Mouse (Mus musculus) thymus, postnatal 14 days (tissue): Measurements from ENCODE around the gene Myh14.
A peak's percentile ranks its signal among the peaks of the same experiment; 100 is the strongest.

Experiments used
- DNase-seq: peaks from one replicate; pipeline ENCODE4 v3.0.0; 2021

Gene Myh14

DNA sequence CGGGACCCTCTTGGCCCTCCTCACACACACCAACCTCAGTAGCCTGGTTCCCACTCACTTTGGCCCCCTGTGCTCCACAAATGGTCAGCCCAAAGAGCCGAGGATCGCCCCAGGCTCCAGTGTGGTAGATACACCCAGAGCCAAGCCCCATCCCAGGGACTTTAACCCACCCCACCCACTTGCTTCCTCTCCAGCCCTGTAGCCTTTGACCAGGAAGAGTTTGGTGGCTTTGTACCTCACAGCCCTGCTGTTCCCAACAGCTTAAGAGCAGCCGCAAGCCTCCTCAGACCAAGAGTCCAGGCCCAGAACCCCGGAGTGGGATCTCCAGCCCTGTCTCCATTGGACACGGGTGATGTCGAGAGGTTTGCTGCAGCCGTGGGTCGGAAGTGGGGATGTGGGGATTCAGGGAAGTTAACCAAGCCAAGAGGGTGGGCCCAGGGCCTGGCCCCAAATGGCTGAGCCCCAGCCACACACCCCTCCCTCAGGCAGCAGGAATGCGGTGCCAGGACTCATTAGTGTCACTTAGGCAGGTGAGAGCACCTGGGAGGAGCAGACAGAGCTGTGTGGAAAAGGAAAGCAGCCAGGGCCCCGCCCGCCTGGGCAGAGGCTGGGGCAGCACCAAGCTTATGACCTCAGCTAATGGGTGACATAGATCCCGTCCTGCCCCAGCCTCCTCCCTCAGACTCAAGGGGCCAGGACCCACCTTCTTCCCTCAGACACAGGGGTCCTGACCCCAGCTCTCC, 2.5 kb downstream of the Myh14 start:
- DNase-seq = no peak

DNA sequence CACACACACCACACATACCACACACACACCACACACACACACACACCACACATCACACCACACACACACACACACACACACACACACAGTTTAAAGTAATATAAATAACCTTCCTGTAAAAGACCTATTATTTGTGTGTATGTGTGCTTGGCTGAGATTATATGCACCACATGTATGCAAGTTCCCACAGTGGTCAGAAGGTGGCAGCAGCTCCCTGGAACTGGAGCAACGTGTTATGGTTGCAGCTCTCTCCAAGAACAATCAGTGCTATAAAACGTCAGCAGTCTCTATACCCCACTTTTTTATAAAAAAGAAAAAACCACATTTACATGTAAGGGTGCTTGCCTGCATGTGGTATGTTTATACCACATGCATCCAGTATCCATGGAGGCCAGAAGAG, 4.2 kb downstream of the Myh14 start:
- no peak for DNase-seq

DNA sequence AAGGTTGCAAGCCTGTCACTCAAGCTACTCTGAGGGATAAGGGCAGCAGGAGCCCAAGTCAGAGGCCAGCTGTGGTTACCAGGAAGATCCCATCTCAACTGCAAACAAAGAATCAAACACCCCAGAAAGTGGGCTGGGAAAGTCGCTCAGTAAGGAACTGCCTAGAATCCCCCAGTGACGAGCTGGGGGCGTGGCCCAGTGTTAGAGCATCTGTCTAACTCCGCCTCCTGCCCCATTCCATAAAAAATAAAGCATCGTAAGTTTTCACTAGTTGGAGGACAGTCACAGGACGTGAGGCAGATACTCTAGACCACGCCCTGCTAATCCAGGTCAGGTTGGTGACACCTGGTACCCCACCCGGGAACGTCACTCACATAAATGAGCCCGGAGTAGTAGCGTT, 5.9 kb downstream of the Myh14 start:
- DNase-seq = no peak

DNA sequence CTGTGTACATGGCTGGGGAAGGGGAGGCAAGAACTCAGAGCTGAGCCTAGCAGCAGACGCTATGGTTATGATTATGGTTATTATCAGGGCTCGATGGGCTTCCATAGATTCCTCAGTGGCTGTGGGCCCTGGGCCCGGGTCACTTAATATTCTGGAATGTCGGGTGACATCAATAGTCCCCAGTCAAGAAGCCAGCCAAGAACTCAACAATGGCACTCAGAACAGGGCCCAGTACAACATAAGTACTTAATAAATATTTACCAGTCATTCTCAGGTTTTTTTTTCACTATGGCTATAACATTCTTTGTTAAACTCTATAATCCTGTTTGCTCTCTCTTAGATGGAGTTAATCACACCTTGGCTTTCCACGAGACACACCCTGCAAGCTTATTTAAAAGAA, 7.1 kb downstream of the Myh14 start:
- DNase-seq = no peak

DNA sequence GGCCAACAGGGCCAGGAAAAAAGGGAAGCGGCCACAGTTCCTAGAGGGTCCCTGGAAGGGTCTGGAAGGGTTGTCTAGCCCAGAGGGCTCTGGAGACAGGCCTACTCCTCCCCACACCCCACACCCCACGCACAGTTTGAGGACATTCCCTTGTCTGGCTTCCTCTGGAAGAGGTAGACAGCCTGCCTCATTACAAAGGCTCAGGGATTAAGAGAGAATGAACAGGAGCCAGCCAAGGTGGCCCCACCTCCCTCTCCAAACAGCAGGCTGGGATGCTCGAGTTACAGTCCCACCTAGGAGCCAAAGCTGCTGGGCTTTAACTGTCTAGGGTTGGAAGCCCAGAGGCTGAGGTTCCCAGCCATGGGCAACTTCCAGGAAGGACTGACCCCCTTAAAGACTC, 8.1 kb downstream of the Myh14 start:
- DNase-seq = no peak

DNA sequence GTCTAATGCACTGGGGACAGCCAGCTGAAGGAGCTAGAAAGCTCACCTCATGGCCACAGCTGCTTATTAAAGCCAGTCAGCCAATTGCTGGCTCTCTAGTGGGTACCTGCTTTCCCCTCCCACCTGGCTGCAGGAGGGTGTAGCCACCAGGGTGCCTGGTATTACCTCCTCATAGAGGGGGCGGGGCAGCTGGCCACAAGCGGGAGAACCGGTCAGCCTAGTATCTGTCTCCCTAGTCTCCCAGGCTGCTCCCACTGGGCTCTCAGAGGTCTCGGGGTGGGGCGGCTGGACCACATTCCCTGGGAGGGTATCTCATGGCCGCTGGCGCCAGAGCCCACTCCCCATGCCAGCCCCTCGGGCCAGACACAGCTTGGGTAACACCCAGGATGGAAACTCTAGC, 8.5 kb downstream of the Myh14 start:
- no peak for DNase-seq

DNA sequence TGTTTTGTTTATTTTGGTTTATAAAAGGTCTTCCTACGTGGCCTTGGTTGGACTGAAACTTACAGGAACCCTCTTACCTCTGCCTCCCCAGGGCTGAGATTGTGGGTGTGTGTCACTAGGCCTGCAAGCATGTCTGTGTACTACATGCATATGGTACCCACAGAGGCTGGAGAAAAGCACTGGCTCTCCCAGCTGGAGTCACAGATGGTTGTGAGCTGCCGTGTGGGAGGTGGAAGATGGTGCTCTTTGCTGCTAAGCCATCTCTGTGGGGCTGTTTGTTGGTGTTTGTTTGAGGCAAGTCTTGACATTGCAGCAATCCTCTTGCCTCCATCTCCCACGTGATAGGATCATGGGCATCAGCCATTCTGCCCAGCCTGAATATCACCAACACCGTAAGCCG, 9.4 kb downstream of the Myh14 start:
- no peak for DNase-seq

DNA sequence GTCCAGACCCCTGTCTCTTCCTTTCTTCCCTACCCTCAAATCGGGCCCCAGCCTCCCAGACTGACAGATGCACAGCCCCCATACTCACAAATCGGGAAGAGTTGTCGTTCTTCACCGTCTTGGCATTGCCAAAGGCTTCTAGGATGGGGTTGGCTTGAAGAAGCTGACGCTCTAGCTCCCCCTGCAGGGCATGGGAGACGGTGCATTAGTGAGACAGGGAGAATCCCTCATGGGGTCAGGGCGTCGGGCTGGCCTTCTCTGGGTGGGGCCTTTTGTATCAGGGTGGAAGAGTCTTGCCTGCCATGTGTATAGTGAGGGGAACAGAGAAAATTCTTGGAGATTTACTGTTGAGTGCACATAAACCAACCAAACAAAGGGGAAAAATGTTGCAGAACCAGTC, 15.1 kb downstream of the Myh14 start:
- DNase-seq = peak; percentile 67

DNA sequence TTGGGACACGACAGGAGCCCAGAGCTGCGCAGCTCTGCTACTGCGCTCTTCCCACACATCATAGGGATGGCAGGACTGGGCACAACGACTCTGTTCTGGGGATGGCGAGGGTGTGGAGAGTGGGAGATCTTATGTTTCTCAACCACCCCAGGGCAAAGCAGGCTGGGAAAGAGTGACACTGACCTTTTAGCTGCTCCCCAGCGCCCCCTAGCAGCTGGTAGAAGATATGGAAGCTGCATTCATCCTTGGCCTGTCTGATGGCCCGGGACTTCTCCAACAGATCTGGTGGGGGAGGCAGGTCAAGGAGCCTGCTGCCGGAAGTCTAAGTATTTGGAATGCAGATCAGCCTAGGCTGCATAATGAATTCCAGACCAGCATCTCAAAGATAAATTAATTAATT, 16.9 kb downstream of the Myh14 start:
- DNase-seq = peak; percentile 25

DNA sequence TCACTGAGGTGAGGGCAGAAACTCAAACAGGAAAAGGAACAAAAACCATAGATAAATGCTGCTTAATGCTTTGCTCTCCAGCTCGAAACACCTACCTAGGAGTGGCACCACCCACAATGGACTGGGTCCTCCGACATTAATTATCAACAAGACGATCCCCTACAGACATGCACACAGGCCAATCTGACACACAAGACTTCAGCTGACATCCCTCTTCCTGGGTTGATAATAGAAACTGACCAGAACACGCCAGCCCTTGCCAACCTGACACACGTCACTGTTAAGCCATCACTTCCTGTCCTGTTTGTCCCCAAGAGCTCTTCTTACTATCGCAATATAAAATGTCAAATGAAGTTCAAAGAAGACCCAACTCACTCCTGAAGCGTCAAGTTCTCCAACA, 19.2 kb downstream of the Myh14 start:
- DNase-seq = no peak

DNA sequence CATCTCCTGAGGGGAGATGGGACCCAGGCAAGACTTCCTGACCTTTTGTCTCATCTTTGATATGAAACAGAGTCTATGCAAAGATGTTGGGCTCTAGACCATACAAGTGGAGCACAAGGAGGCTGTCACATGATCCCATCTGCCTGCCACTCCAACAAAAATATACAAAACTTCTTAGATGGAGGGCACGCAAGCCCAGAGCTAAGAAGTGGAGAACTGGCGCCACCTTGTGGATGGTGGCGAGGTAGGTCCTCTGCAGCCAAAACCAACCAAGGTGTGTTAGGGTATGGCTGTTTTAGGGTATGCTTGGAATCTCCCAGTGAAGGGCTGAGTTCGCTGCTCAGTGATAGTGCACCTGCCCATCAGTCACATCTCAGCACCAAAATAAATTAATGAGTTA, 20.7 kb downstream of the Myh14 start:
- peak; percentile 46 for DNase-seq

DNA sequence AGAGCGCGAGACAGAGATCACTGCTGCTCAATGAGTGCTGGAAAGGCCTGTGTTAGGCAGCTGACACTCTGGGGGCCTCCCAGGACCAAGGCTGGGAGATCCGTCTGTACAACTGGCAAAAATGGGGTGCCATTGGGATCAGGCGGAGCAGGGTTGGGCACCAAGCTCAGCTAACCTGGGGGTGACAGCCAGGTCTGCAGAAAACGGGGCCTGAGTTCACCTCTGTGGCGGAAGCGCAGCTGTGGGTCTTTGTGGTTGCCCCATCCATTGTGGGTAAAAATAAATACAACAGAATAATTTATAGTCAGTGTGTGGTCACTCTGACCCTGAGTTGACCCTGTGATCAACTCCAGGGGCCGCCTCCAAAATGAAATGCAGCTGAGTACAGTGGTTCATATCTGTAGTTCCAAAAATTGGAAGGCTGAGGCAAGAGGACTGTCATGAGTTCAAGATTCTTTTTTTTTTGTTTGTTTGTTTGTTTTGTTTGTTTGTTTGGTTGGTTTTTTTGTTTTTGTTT, 21.5 kb downstream of the Myh14 start:
- no peak for DNase-seq

DNA sequence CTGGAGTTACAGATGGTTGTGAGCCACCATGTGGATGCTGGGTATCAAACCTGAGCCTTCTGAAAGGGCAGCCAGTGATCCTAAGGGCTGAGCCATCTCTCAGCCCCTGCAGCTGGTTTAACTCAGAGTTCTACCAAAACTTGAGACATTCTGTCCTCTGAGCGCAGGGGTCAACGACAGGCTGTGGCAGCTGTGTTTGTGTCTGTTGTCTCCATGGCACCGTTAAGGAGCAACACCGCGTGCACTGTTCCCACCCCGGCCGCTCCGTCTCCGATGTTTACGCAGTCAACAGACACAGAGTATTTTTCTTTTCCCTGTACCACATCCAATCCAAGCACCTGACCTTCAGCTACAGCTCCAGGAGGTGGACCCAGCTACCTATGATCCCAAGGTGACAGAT, 22.9 kb downstream of the Myh14 start:
- DNase-seq = no peak

DNA sequence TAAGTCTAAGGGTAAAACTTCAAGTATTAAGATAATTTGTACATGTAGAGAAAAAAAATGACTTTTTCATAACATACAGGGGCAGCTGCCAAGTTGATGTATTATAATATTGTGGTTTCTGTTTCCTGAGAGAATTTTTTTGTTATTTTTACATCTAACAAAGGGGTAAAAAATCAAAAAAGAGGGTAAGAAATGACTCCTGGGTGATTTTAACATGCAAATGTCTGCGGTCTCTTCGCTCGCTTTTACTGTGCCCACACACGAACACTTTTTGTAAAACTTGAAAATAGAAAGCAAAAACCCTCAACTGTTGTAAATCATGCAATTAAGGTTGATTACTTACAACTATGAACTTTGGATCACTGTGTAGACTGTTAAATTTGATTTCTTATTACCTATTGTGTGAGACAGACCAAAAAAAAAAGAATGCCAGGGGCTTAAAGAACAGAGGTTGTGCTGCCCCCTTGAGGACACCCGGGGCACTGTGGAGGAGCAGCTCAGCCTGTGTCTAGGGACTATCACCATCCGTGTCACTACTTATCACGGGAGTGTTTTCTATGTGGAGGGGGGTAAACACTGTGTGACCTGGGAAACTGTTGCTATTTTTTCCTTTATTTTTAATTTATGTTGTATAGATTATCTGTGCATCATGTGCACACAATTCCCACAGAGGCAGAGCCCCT, 23.5 kb downstream of the Myh14 start:
- DNase-seq = peak; percentile 76

DNA sequence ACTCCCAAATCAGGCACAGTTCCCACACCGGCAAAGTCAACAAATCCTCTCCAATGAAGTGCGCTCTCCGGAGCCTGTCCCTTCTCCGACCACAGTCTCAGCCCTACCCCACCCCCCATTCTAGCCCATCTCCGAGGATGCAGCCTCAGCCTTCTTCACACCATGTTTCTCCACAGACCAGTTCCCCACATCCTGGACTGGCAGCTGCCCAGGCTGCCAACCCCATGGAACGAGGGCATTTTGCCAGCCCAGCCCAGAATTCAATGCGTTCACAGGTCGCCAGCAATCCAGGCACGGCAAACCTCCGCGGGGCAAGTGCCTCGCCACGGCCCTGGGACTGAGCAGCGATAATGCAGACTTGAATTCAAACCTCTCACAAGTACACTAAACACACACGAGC, 24.7 kb downstream of the Myh14 start:
- no peak for DNase-seq

DNA sequence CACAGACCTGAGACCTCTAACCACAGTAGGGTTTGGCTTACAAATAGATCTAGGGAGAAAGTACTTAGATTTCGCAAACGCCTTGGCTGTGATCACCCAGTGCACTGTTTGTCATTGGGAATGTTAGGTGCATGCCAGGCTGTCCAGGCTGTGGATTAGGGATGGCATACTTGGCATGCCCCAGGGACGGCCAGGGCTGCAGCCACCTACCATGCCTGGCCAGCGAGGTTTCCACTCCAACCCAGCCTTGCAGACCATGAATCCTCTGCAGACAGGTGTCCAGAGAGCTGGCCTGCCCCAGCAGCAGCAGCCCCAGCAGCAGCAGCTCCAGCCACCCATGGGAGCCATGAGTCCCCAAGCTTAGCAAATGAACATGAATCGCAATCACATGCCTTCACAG, 25.4 kb downstream of the Myh14 start:
- no peak for DNase-seq

DNA sequence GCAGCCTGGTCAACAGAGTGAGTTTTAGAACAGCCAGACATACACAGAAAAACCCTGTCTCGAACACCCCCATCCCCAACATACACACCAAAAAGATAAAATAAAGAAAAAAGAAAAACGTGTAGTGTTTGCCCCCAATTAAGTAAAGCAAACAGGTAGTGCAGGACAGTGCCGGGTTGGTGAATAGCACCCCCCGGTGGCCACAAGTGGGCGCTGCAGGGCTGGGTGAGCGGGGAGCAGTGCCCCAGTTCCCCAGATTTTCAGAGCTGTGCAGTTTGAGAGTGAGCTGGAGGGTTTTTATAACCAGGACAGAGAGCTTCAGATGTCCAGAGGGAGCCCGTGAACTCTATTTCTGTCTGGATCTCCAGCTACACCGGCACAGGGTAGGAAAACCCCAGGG, 28.8 kb downstream of the Myh14 start:
- DNase-seq = peak; percentile 42

DNA sequence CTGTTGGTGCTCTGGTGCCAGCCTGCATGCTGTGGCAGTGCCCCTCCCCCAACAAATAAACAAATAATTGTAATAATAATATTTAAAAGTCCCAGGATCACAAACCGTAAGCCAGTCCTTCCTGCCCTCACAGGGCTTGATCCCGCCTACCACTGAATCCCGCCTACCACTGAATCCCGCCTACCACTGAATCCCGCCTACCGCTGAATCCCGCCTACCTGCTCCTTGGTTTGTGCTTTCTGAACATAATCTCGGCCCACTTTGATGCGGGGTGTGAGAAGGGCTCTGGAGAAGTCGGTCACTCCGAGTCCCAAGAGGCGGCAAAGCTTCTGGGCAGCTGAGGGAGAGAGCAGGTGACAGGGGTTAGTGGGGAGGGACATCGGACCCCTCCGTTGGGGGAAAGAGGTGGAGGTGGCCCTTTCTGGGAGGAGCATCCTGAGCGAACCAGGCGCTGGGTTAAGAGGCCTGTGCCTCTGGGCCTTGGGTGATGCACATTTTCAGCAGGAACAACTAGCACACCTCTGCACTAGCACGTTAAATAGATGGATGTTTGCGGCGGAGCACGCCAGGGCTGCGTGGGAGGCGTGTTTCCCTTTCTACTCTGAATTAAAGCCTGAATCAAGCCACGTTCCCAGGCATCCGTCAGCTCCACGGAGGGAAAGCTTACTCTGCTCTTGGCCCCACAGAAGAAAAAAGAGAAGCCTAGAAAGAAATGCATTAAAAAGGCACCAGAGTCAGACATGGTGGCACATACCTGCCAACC, 29.6 kb downstream of the Myh14 start:
- no peak for DNase-seq

DNA sequence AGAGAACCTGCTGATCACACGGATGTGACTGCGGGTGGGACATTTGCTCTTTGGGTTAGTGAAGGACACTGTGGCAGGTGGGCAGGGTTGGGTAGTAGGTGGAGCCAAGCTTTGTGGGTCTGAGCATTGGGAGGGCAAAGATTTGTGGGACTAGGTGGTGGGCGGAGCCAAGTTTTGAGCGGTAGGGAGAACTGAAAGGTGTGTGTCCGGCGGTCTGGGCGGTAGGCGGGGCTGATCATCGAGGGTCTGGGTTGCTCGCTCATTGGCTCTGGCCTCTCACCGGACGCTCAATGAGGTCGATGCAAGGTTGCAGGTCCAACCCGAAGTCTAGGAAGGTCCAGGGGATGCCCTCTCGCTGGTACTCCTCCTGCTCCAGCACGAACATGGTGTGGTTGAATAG, 32.0 kb downstream of the Myh14 start:
- DNase-seq = no peak

DNA sequence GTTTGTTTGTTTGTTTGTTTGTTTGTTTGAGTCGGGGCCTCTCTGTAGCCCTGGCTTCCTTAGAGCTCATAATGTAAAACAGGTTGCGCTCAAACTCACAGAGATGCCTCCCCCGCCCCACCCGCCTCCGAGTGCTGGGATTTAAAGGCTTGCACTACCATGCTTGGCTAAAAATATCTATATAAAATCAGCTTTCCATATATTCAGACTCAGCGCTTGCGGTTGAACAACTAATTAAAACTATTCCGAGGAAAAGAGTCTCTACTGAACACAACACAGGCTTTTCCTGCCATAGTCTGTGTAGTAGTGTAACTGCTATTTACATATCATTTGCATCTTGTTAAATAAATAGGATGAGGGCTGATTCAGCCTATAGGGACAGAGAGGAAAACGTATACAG, 34.0 kb downstream of the Myh14 start:
- no peak for DNase-seq

DNA sequence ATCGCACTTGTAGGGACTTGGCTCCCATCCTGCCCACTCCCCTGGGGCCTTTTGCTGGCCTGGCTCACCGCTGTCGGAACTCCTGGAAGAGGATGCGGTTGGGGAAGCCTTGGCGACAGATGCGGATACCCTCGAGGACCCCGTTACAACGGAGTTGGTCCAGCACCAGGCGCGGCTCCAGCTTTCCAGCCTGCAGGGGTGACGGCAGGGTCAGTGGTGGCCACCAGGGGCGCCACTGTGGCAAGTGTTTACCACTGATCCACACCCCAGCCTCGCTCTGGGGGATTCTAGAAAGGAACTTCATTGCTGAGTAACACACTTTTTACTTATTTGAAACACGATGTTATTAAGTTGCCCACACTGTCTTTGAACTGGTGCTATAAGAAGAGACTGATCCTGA, 37.2 kb downstream of the Myh14 start:
- DNase-seq = peak; percentile 11

DNA sequence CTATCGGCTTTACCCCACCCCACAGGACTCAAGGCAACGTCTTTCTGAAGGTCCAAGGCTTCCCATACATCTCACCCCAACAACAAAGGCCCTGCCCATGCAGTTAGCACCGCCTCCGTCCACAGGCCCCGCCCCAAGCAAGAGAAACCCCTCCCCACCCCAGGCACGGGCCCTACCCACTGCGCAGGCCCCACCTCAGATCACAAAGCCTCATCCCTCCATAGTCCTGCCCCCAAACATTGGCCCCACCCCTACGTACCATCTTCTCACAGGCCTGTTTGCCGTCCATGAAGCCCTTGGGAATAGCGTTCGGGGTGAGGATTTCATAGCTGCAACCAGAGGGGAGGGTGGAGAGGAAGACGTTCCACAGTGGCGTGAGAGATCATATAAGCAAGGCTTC, 38.0 kb downstream of the Myh14 start:
- no peak for DNase-seq

DNA sequence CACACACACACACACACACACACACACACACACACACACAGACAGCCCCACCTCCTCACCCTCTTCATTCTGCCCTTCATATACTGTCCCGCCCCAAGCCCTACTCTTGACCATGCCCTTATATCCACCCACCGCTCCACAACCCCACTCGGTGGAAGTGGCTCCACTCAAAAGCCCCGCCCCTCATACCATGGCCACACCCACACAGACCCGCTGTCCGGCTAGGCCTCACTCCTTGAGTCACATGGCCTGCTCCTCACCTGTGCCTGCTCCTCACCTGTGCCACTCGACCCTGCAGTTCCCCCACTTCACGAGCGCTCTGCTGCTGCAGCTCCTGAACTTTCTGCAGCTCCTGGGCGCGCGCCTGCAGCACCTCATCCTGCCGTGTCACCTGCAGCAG, 40.2 kb downstream of the Myh14 start:
- DNase-seq = no peak
